Mouse (Mus musculus) midbrain, embryonic 11.5 days (tissue): ENCODE measurements around the gene Tfrc. TPM values are rescaled to one million over a fixed set of nuclear protein-coding genes. Genes with fewer than 3 reads are reported as not detected.

Experiments
- ATAC-seq: fragments of 200-750 bp; cut with Nextera tagmentation; 2 replicates; pipeline ENCODE4 v1.8.0; 2017; ENCODE audit warnings: moderate TSS enrichment, moderate library complexity; ENCODE audit not compliant: low FRiP score
- DNase-seq: peaks from one replicate; pipeline ENCODE4 v3.0.0; 2015; ENCODE audit warnings: low spot score; ENCODE audit errors: missing footprints
- H3K27ac ChIP-seq: fragments of 300-500 bp; sonication (generic); 2 replicates; pipeline ENCODE4 v1.5.1; 2014; ENCODE audit warnings: low read depth, low read length
- H3K27me3 ChIP-seq: fragments of 300-500 bp; sonication (generic); 2 replicates; pipeline ENCODE4 v1.6.1; 2014; ENCODE audit warnings: mild to moderate bottlenecking, low read length, moderate library complexity, mixed read lengths; ENCODE audit not compliant: control insufficient read depth, insufficient read depth
- H3K36me3 ChIP-seq: fragments of 300-500 bp; sonication (generic); 2 replicates; pipeline ENCODE4 v1.6.1; 2014; ENCODE audit warnings: mild to moderate bottlenecking, low read length, moderate library complexity, mixed read lengths; ENCODE audit not compliant: control insufficient read depth, insufficient read depth
- H3K4me1 ChIP-seq: fragments of 300-500 bp; sonication (generic); 2 replicates; pipeline ENCODE4 v1.6.1; 2014; ENCODE audit warnings: low read length; ENCODE audit not compliant: control insufficient read depth, insufficient read depth
- H3K4me2 ChIP-seq: fragments of 300-500 bp; sonication (generic); 2 replicates; pipeline ENCODE4 v1.6.1; 2014; ENCODE audit warnings: mild to moderate bottlenecking, moderate library complexity
- H3K4me3 ChIP-seq: fragments of 300-500 bp; sonication (generic); 2 replicates; pipeline ENCODE4 v1.5.1; 2014; ENCODE audit warnings: low read depth, low read length
- H3K9ac ChIP-seq: fragments of 300-500 bp; sonication (generic); 2 replicates; pipeline ENCODE4 v1.6.1; 2014; ENCODE audit warnings: low read length
- H3K9me3 ChIP-seq: fragments of 300-500 bp; sonication (generic); 2 replicates; pipeline ENCODE4 v1.6.1; 2016; ENCODE audit warnings: low read length; ENCODE audit not compliant: control insufficient read depth
- WGBS: fragments of 180-500 bp; shearing (Covaris S2); extraction: QIAGEN DNeasy Blood & Tissue Kit; methylation state at CpG from one replicate; pipeline ENCODE4 v1.1.7; 2014; 5-methylcytosine and 5-hydroxymethylcytosine counted together
- polyA plus RNA-seq: library from polyadenylated mRNA; unstranded; fragments of >200 nt; fragmentation: Nextera tagmentation; extraction: Ambion mirVana; gene quantifications from 2 replicates; pipeline ENCODE4 v1.2.1, GENCODE M21; 2014

Tfrc gene
- polyA plus RNA-seq, 1 experiment from 2014 or later: 87.1 TPM

- no peak for DNase-seq
- H3K27me3 ChIP-seq: no peaks in the 10 kb centered on the region
- no peaks in the 10 kb centered on the region for H3K9me3 ChIP-seq
- no peak overlapping the region for H3K9ac ChIP-seq
- no peak for ATAC-seq
- no peak overlapping the region for H3K4me3 ChIP-seq
- H3K27ac ChIP-seq: no peak overlapping the region
- WGBS: 73% methylated on average over 10 of the region's 10 CpGs
- peaks cover 3% of the 10 kb centered on the region for H3K36me3 ChIP-seq
- H3K4me2 ChIP-seq: no peak overlapping the region
- H3K4me1 ChIP-seq: peaks cover 19% of the 10 kb centered on the region
Measured at GRCm38 (mm10) chr16:32668030-32668429, 59.3 kb downstream of the Tfrc start.

GRCm38 (mm10) chr16:32668472-32668871 is 59.8 kb downstream of the Tfrc start:
- Histone ChIP-seq H3K36me3 (peaks cover 3% of the 10 kb centered on the region), H3K27ac (no peak overlapping the region), H3K9me3 (no peaks in the 10 kb centered on the region), H3K4me1 (peaks cover 18% of the 10 kb centered on the region), H3K4me2 (no peak overlapping the region), H3K9ac (no peak overlapping the region), H3K27me3 (no peaks in the 10 kb centered on the region), H3K4me3 (no peak overlapping the region)
- ATAC-seq: no peak
- 77% methylated on average over 4 of the region's 4 CpGs for WGBS
- no peak for DNase-seq

- Histone ChIP-seq H3K4me1 (peaks cover 17% of the 10 kb centered on the region), H3K9me3 (no peaks in the 10 kb centered on the region), H3K4me2 (no peak overlapping the region), H3K27ac (no peak overlapping the region), H3K4me3 (no peak overlapping the region), H3K36me3 (peaks cover 3% of the 10 kb centered on the region), H3K9ac (no peak overlapping the region), H3K27me3 (no peaks in the 10 kb centered on the region)
- WGBS: 96% methylated on average over 10 of the region's 10 CpGs
- ATAC-seq (no peak), DNase-seq (no peak)
Measured at GRCm38 (mm10) chr16:32669243-32669642, 60.5 kb downstream of the Tfrc start.

- Histone ChIP-seq H3K36me3 (peaks cover 3% of the 10 kb centered on the region), H3K4me3 (no peak overlapping the region), H3K4me2 (no peak overlapping the region), H3K27ac (no peak overlapping the region), H3K27me3 (no peaks in the 10 kb centered on the region), H3K9me3 (no peaks in the 10 kb centered on the region), H3K4me1 (peaks cover 17% of the 10 kb centered on the region), H3K9ac (no peak overlapping the region)
- ATAC-seq (no peak), DNase-seq (no peak)
- 87% methylated on average over 10 of the region's 10 CpGs for WGBS
Measured at GRCm38 (mm10) chr16:32670354-32671124, 61.8 kb downstream of the Tfrc start.

GRCm38 (mm10) chr16:32671206-32671887 is 62.6 kb downstream of the Tfrc start:
- ATAC-seq: no peak
- Histone ChIP-seq H3K36me3 (peaks cover 7% of the 10 kb centered on the region), H3K27me3 (no peaks in the 10 kb centered on the region), H3K4me3 (no peak overlapping the region), H3K27ac (no peak overlapping the region), H3K4me2 (no peak overlapping the region), H3K9ac (no peak overlapping the region), H3K9me3 (no peaks in the 10 kb centered on the region), H3K4me1 (peaks cover 10% of the 10 kb centered on the region)
- 90% methylated on average over 13 of the region's 13 CpGs for WGBS
- no peak for DNase-seq

GRCm38 (mm10) chr16:32672250-32672649 is 63.5 kb downstream of the Tfrc start:
- 91% methylated on average over 7 of the region's 7 CpGs for WGBS
- DNase-seq (no peak), ATAC-seq (no peak)

GRCm38 (mm10) chr16:32672861-32673560 is 64.3 kb downstream of the Tfrc start:
- no peak overlapping the region for H3K27ac ChIP-seq
- H3K4me1 ChIP-seq: no peaks in the 10 kb centered on the region
- no peaks in the 10 kb centered on the region for H3K9me3 ChIP-seq
- WGBS: 84% methylated on average over 13 of the region's 13 CpGs
- H3K9ac ChIP-seq: no peak overlapping the region
- no peaks in the 10 kb centered on the region for H3K27me3 ChIP-seq
- H3K36me3 ChIP-seq: peaks cover 7% of the 10 kb centered on the region
- no peak overlapping the region for H3K4me2 ChIP-seq
- ATAC-seq (no peak), DNase-seq (no peak)
- no peak overlapping the region for H3K4me3 ChIP-seq

More at GRCm38 (mm10) chr16:32672250-32672649, 63.5 kb downstream of the Tfrc start:
- peaks cover 7% of the 10 kb centered on the region for H3K36me3 ChIP-seq
- H3K27ac ChIP-seq: no peak overlapping the region
- H3K4me3 ChIP-seq: no peak overlapping the region
- H3K9me3 ChIP-seq: no peaks in the 10 kb centered on the region
- H3K4me2 ChIP-seq: no peak overlapping the region
- H3K9ac ChIP-seq: no peak overlapping the region
- H3K27me3 ChIP-seq: no peaks in the 10 kb centered on the region
- peaks cover 2% of the 10 kb centered on the region; the same call in 1 of the 2 replicates for H3K4me1 ChIP-seq

GRCm38 (mm10) chr16:32674121-32674740 is 65.5 kb downstream of the Tfrc start:
- H3K36me3 ChIP-seq: peaks cover 8% of the 10 kb centered on the region

More at GRCm38 (mm10) chr16:32674121-32674740, 65.5 kb downstream of the Tfrc start:
- no peak for DNase-seq
- no peaks in the 10 kb centered on the region for H3K27me3 ChIP-seq
- WGBS: 92% methylated on average over 17 of the region's 17 CpGs
- H3K4me2 ChIP-seq: no peak overlapping the region
- no peaks in the 10 kb centered on the region for H3K9me3 ChIP-seq
- no peak overlapping the region for H3K4me3 ChIP-seq
- ATAC-seq: no peak
- no peak overlapping the region for H3K27ac ChIP-seq
- no peaks in the 10 kb centered on the region for H3K4me1 ChIP-seq
- no peak overlapping the region for H3K9ac ChIP-seq
